Mouse (Mus musculus): ENCODE measurements around the gene Mbnl2.
"Not testable (repeated sequence)": the region's sequence is repeated elsewhere in the genome, so short reads cannot be mapped to it uniquely, and the experiment has no call there.

Mbnl2 gene

GRCm38 (mm10) chr14:120357321-120358070, 82.0 kb downstream of the Mbnl2 start:
- DNase-seq (ENCODE audit: low read depth, low spot score) = no peak

GRCm38 (mm10) chr14:120359608-120360007, 84.1 kb downstream of the Mbnl2 start:
- not testable (repeated sequence) for DNase-seq (ENCODE audit: low read depth, low spot score)

GRCm38 (mm10) chr14:120361121-120361520, 85.7 kb downstream of the Mbnl2 start:
- DNase-seq (ENCODE audit: low read depth, low spot score) = no peak

GRCm38 (mm10) chr14:120362409-120362992, 87.0 kb downstream of the Mbnl2 start:
- no peak for DNase-seq (ENCODE audit: low read depth, low spot score)

GRCm38 (mm10) chr14:120363090-120363818, 87.8 kb downstream of the Mbnl2 start:
- DNase-seq (ENCODE audit: low read depth, low spot score) = no peak

GRCm38 (mm10) chr14:120365088-120365487, 89.6 kb downstream of the Mbnl2 start:
- DNase-seq (ENCODE audit: low read depth, low spot score) = no peak

- DNase-seq (ENCODE audit: low read depth, low spot score) = no peak
These were observed 91.5 kb downstream of the Mbnl2 start for GRCm38 (mm10) chr14:120366962-120367361.

GRCm38 (mm10) chr14:120367589-120367988, 92.1 kb downstream of the Mbnl2 start:
- no peak for DNase-seq (ENCODE audit: low read depth, low spot score)

GRCm38 (mm10) chr14:120368456-120368855, 93.0 kb downstream of the Mbnl2 start:
- DNase-seq (ENCODE audit: low read depth, low spot score) = no peak

- no peak for DNase-seq (ENCODE audit: low read depth, low spot score)
These were observed 93.5 kb downstream of the Mbnl2 start for GRCm38 (mm10) chr14:120368914-120369391.

GRCm38 (mm10) chr14:120370044-120370443, 94.6 kb downstream of the Mbnl2 start:
- no peak for DNase-seq (ENCODE audit: low read depth, low spot score)

GRCm38 (mm10) chr14:120370631-120371030, 95.2 kb downstream of the Mbnl2 start:
- DNase-seq (ENCODE audit: low read depth, low spot score) = no peak

- no peak for DNase-seq (ENCODE audit: low read depth, low spot score)
These were observed 95.7 kb downstream of the Mbnl2 start for GRCm38 (mm10) chr14:120371174-120371573.

GRCm38 (mm10) chr14:120373026-120374024, 97.9 kb downstream of the Mbnl2 start:
- DNase-seq (ENCODE audit: low read depth, low spot score) = no peak

GRCm38 (mm10) chr14:120374786-120375185, 99.3 kb downstream of the Mbnl2 start:
- no peak for DNase-seq (ENCODE audit: low read depth, low spot score)

GRCm38 (mm10) chr14:120377192-120377591, 101.7 kb downstream of the Mbnl2 start:
- DNase-seq (ENCODE audit: low read depth, low spot score) = no peak

GRCm38 (mm10) chr14:120378002-120378401, 102.5 kb downstream of the Mbnl2 start:
- DNase-seq (ENCODE audit: low read depth, low spot score) = no peak

GRCm38 (mm10) chr14:120379716-120380115, 104.2 kb downstream of the Mbnl2 start:
- DNase-seq (ENCODE audit: low read depth, low spot score) = no peak

GRCm38 (mm10) chr14:120381378-120382134, 106.1 kb downstream of the Mbnl2 start:
- DNase-seq (ENCODE audit: low read depth, low spot score) = no peak

- DNase-seq (ENCODE audit: low read depth, low spot score) = no peak
These were observed 106.7 kb downstream of the Mbnl2 start for GRCm38 (mm10) chr14:120382179-120382578.
